Mouse (Mus musculus): ENCODE measurements around the gene Gemin5. TPM values are rescaled to one million over a fixed set of nuclear protein-coding genes. Genes with fewer than 3 reads are reported as not detected.

Gemin5 gene
- polyA plus RNA-seq, 1 experiment, result 3.5 TPM

GRCm38 (mm10) chr11:58143704-58144426 lies 24.5 kb downstream of the Gemin5 start:
- 81% methylated on average over 9 of the region's 9 CpGs for WGBS
- TF ChIP-seq CTCF (IDR thresholded peaks at IDR 0.05; ENCODE audit: extremely low read depth, insufficient read length, insufficient replicate concordance, low read depth, low read length), result no peak
- TF ChIP-seq POLR2A (IDR thresholded peaks at IDR 0.05; ENCODE audit: low read depth, low read length), result no peak
- no peak overlapping the region for H3K27ac ChIP-seq (ENCODE audit: insufficient read depth, low read depth, low read length)
- no peak overlapping the region for H3K4me3 ChIP-seq (ENCODE audit: low read depth, low read length)
- H3K36me3 ChIP-seq (ENCODE audit: control insufficient read depth, insufficient read depth, low read length), result peaks cover 47% of the 10 kb centered on the region
- no peaks in the 10 kb centered on the region for H3K27me3 ChIP-seq (ENCODE audit: control insufficient read depth, insufficient read depth, low read length)
- peaks cover 5% of the 10 kb centered on the region; the same call in 1 of the 2 replicates for H3K4me1 ChIP-seq (ENCODE audit: control insufficient read depth, insufficient read depth, insufficient read length, low read length)

GRCm38 (mm10) chr11:58139466-58139865 lies 28.9 kb downstream of the Gemin5 start:
- TF ChIP-seq CTCF (IDR thresholded peaks at IDR 0.05; ENCODE audit: extremely low read depth, insufficient read length, insufficient replicate concordance, low read depth, low read length) (no peak), POLR2A (IDR thresholded peaks at IDR 0.05; ENCODE audit: low read depth, low read length) (no peak)
- Histone ChIP-seq H3K27me3 (ENCODE audit: control insufficient read depth, insufficient read depth, low read length) (no peaks in the 10 kb centered on the region), H3K27ac (ENCODE audit: insufficient read depth, low read depth, low read length) (no peak overlapping the region), H3K4me1 (ENCODE audit: control insufficient read depth, insufficient read depth, insufficient read length, low read length) (no peaks in the 10 kb centered on the region), H3K36me3 (ENCODE audit: control insufficient read depth, insufficient read depth, low read length) (peaks cover 56% of the 10 kb centered on the region), H3K4me3 (ENCODE audit: low read depth, low read length) (no peak overlapping the region)
- WGBS, result 81% methylated on average over 3 of the region's 3 CpGs

GRCm38 (mm10) chr11:58138821-58139220 lies 29.5 kb downstream of the Gemin5 start:
- H3K27me3 ChIP-seq (ENCODE audit: control insufficient read depth, insufficient read depth, low read length), result no peaks in the 10 kb centered on the region
- peaks cover 56% of the 10 kb centered on the region for H3K36me3 ChIP-seq (ENCODE audit: control insufficient read depth, insufficient read depth, low read length)
- no peaks in the 10 kb centered on the region for H3K4me1 ChIP-seq (ENCODE audit: control insufficient read depth, insufficient read depth, insufficient read length, low read length)
- WGBS, result 85% methylated on average over 11 of the region's 11 CpGs
- no peak for TF ChIP-seq CTCF (IDR thresholded peaks at IDR 0.05; ENCODE audit: extremely low read depth, insufficient read length, insufficient replicate concordance, low read depth, low read length)
- H3K4me3 ChIP-seq (ENCODE audit: low read depth, low read length), result no peak overlapping the region
- no peak overlapping the region for H3K27ac ChIP-seq (ENCODE audit: insufficient read depth, low read depth, low read length)

- TF ChIP-seq POLR2A (IDR thresholded peaks at IDR 0.05; ENCODE audit: low read depth, low read length) (no peak), CTCF (IDR thresholded peaks at IDR 0.05; ENCODE audit: extremely low read depth, insufficient read length, insufficient replicate concordance, low read depth, low read length) (no peak)
- 90% methylated on average over 6 of the region's 6 CpGs for WGBS
- no peaks in the 10 kb centered on the region for H3K4me1 ChIP-seq (ENCODE audit: control insufficient read depth, insufficient read depth, insufficient read length, low read length)
- H3K36me3 ChIP-seq (ENCODE audit: control insufficient read depth, insufficient read depth, low read length), result peaks cover 54% of the 10 kb centered on the region
- H3K4me3 ChIP-seq (ENCODE audit: low read depth, low read length), result no peak overlapping the region
- no peak overlapping the region for H3K27ac ChIP-seq (ENCODE audit: insufficient read depth, low read depth, low read length)
- no peaks in the 10 kb centered on the region for H3K27me3 ChIP-seq (ENCODE audit: control insufficient read depth, insufficient read depth, low read length)
These were observed 31.7 kb downstream of the Gemin5 start for GRCm38 (mm10) chr11:58136677-58137076.

- TF ChIP-seq POLR2A (IDR thresholded peaks at IDR 0.05; ENCODE audit: low read depth, low read length), result no peak
- no peak for TF ChIP-seq CTCF (IDR thresholded peaks at IDR 0.05; ENCODE audit: extremely low read depth, insufficient read length, insufficient replicate concordance, low read depth, low read length)
- no peaks in the 10 kb centered on the region for H3K27me3 ChIP-seq (ENCODE audit: control insufficient read depth, insufficient read depth, low read length)
- no peak overlapping the region for H3K27ac ChIP-seq (ENCODE audit: insufficient read depth, low read depth, low read length)
- no peaks in the 10 kb centered on the region for H3K4me1 ChIP-seq (ENCODE audit: control insufficient read depth, insufficient read depth, insufficient read length, low read length)
- H3K36me3 ChIP-seq (ENCODE audit: control insufficient read depth, insufficient read depth, low read length), result peaks cover 53% of the 10 kb centered on the region
- H3K4me3 ChIP-seq (ENCODE audit: low read depth, low read length), result no peak overlapping the region
These were observed 33.0 kb downstream of the Gemin5 start for GRCm38 (mm10) chr11:58135296-58135695.

- no peak overlapping the region for H3K4me3 ChIP-seq (ENCODE audit: low read depth, low read length)
- no peaks in the 10 kb centered on the region for H3K27me3 ChIP-seq (ENCODE audit: control insufficient read depth, insufficient read depth, low read length)
- peaks cover 53% of the 10 kb centered on the region for H3K36me3 ChIP-seq (ENCODE audit: control insufficient read depth, insufficient read depth, low read length)
- H3K27ac ChIP-seq (ENCODE audit: insufficient read depth, low read depth, low read length), result no peak overlapping the region
- no peaks in the 10 kb centered on the region for H3K4me1 ChIP-seq (ENCODE audit: control insufficient read depth, insufficient read depth, insufficient read length, low read length)
- no peak for TF ChIP-seq CTCF (IDR thresholded peaks at IDR 0.05; ENCODE audit: extremely low read depth, insufficient read length, insufficient replicate concordance, low read depth, low read length)
These were observed 33.5 kb downstream of the Gemin5 start for GRCm38 (mm10) chr11:58134869-58135268.

GRCm38 (mm10) chr11:58132026-58132425 lies 36.3 kb downstream of the Gemin5 start:
- 91% methylated on average over 3 of the region's 3 CpGs for WGBS
- no peaks in the 10 kb centered on the region for H3K4me1 ChIP-seq (ENCODE audit: control insufficient read depth, insufficient read depth, insufficient read length, low read length)
- TF ChIP-seq CTCF (IDR thresholded peaks at IDR 0.05; ENCODE audit: extremely low read depth, insufficient read length, insufficient replicate concordance, low read depth, low read length), result no peak
- no peak for TF ChIP-seq POLR2A (IDR thresholded peaks at IDR 0.05; ENCODE audit: low read depth, low read length)
- H3K27me3 ChIP-seq (ENCODE audit: control insufficient read depth, insufficient read depth, low read length), result no peaks in the 10 kb centered on the region
- no peak overlapping the region for H3K4me3 ChIP-seq (ENCODE audit: low read depth, low read length)
- no peak overlapping the region for H3K27ac ChIP-seq (ENCODE audit: insufficient read depth, low read depth, low read length)
- H3K36me3 ChIP-seq (ENCODE audit: control insufficient read depth, insufficient read depth, low read length), result peaks cover 41% of the 10 kb centered on the region

All from small intestine, adult 2 months (tissue).